ENCODE assay signal across 22 mouse cellular contexts in genomic region chr3:24079761-24080160, GRCm38 (mm10).
"Had no signal": no experiment of that assay in that cellular context is flagged by ENCODE, and none has a peak within 500 bp of the region (broad histone marks: within the 10 kb centered on the region; RNA-seq: fewer than 3 reads in every experiment).

No protein-coding gene starts in this region.

- H3K9ac ChIP-seq: liver, postnatal 0 days; lung, embryonic 15.5 days; midbrain, embryonic 12.5 days; neural tube, embryonic 13.5 days; neural tube, embryonic 15.5 days had no signal

- H3K36me3 ChIP-seq: lung, embryonic 15.5 days; midbrain, embryonic 12.5 days; neural tube, embryonic 13.5 days; neural tube, embryonic 15.5 days had no signal

- ATAC-seq: liver, postnatal 0 days; lung, postnatal 0 days; midbrain, embryonic 16.5 days had no signal

- DNase-seq: liver, postnatal 0 days; lung, adult 2 months; lung, postnatal 14 days; lung, postnatal 36 days; midbrain, embryonic 14.5 days; retina, postnatal 1 day; right cerebral cortex, adult 18-20 months; right cerebral cortex, postnatal 25 days; right cerebral cortex, postnatal 4 days; spleen, adult 18-20 months; thymus, adult 18-20 months; thymus, postnatal 14 days; thymus, postnatal 36 days had no signal

- H3K9me3 ChIP-seq: lung, embryonic 15.5 days; megakaryocyte, embryonic 14.5 days; midbrain, embryonic 12.5 days; neural tube, embryonic 13.5 days; neural tube, embryonic 15.5 days had no signal

- H3K4me1 ChIP-seq: lung, embryonic 15.5 days; megakaryocyte, embryonic 14.5 days; midbrain, embryonic 12.5 days; neural tube, embryonic 13.5 days; neural tube, embryonic 15.5 days had no signal

- H3K27ac ChIP-seq: lung, embryonic 15.5 days; macrophage; midbrain, embryonic 12.5 days; neural tube, embryonic 13.5 days; neural tube, embryonic 15.5 days had no signal

- H3K4me3 ChIP-seq: lung, embryonic 15.5 days; megakaryocyte, embryonic 14.5 days; midbrain, embryonic 12.5 days; myocyte; neural tube, embryonic 13.5 days; neural tube, embryonic 15.5 days had no signal
